Mouse (Mus musculus) layer of hippocampus, postnatal 36 days (tissue): Measurements from ENCODE around the gene Lrrc41. TPM values are rescaled to one million over a fixed set of nuclear protein-coding genes. Genes with fewer than 3 reads are reported as not detected.

ENCODE experiments used
- DNase-seq, 2 experiments: peaks; one replicate each; pipeline ENCODE4 v3.0.0; 2022
- total RNA-seq, 2 experiments: library from RNA; stranded (reverse); gene quantifications; 2 replicates each; pipeline ENCODE4 v1.2.3; 2021

Lrrc41 gene
- total RNA-seq = 10 to 100 TPM; 40.1 to 42.5 TPM

- peak; percentile 94 for DNase-seq
Measured at GRCm38 (mm10) chr4:116074861-116075620, at the start of gene Lrrc41, which contains the start of gene Uqcrh. Gene Lrrc41, plus strand, starts transcription at chr4:116075269. Gene Uqcrh, minus strand, starts transcription at chr4:116075071.

GRCm38 (mm10) chr4:116032906-116033305 is 42.2 kb upstream of the Lrrc41 start:
- DNase-seq = no peak

- no peak for DNase-seq
Measured at GRCm38 (mm10) chr4:116033374-116033773, 41.7 kb upstream of the Lrrc41 start.

GRCm38 (mm10) chr4:116040466-116040865 is 34.6 kb upstream of the Lrrc41 start:
- no peak for DNase-seq

- DNase-seq = no peak
Measured at GRCm38 (mm10) chr4:116042186-116042585, 32.9 kb upstream of the Lrrc41 start.

- no peak for DNase-seq
Measured at GRCm38 (mm10) chr4:116046604-116047003, 28.5 kb upstream of the Lrrc41 start.

GRCm38 (mm10) chr4:116047681-116048080 is 27.4 kb upstream of the Lrrc41 start:
- DNase-seq = no peak

- DNase-seq = no peak
Measured at GRCm38 (mm10) chr4:116048130-116048920, 26.7 kb upstream of the Lrrc41 start.

GRCm38 (mm10) chr4:116049211-116049610 is 25.9 kb upstream of the Lrrc41 start:
- no peak for DNase-seq

- no peak for DNase-seq
Measured at GRCm38 (mm10) chr4:116052526-116053293, 22.4 kb upstream of the Lrrc41 start.

GRCm38 (mm10) chr4:116053399-116053961 is 21.6 kb upstream of the Lrrc41 start, which contains the start of gene Nsun4:
Gene Nsun4, minus strand, starts transcription at chr4:116053876.
- DNase-seq = peak; percentile 88 to 90

- no peak for DNase-seq
Measured at GRCm38 (mm10) chr4:116057559-116057958, 17.5 kb upstream of the Lrrc41 start.

- no peak for DNase-seq
Measured at GRCm38 (mm10) chr4:116059012-116059726, 15.9 kb upstream of the Lrrc41 start.

GRCm38 (mm10) chr4:116063855-116064254 is 11.2 kb upstream of the Lrrc41 start:
- DNase-seq = no peak

- no peak for DNase-seq
Measured at GRCm38 (mm10) chr4:116070116-116070515, 5.0 kb upstream of the Lrrc41 start.

GRCm38 (mm10) chr4:116073146-116073545 is 1.9 kb upstream of the Lrrc41 start:
- no peak for DNase-seq

GRCm38 (mm10) chr4:116074145-116074675 is 859 bp upstream of the Lrrc41 start:
- DNase-seq = no peak

- DNase-seq = peak; percentile 57 to 67
Measured at GRCm38 (mm10) chr4:116075631-116076368, 731 bp downstream of the Lrrc41 start.

GRCm38 (mm10) chr4:116076369-116077231 is 1.5 kb downstream of the Lrrc41 start:
- DNase-seq = peak in 1 of 2 experiments; percentile 40
